Mouse (Mus musculus) lung, postnatal 0 days (tissue): ENCODE data around the gene Map2k7.

Experiments
- CTCF ChIP-seq: IDR thresholded peaks from 2 replicates; pipeline ENCODE4 v1.5.1; 2016; ENCODE audit warnings: antibody characterized with exemption, mild to moderate bottlenecking
- EP300 ChIP-seq: IDR thresholded peaks from 2 replicates; pipeline ENCODE4 v1.6.1; 2016; ENCODE audit warnings: antibody characterized with exemption, mild to moderate bottlenecking, control low read depth

- TF ChIP-seq CTCF (no peak), EP300 (no peak)
These were observed 10.7 kb downstream of the Map2k7 start for GRCm38 (mm10) chr8:4249213-4249612.
